Mouse (Mus musculus): ENCODE results near the gene Phc1. TPM values are rescaled to one million over a fixed set of nuclear protein-coding genes. Genes with fewer than 3 reads are reported as not detected.

Phc1 gene
- polyA plus RNA-seq, 1 experiment: 10.2 TPM

DNA sequence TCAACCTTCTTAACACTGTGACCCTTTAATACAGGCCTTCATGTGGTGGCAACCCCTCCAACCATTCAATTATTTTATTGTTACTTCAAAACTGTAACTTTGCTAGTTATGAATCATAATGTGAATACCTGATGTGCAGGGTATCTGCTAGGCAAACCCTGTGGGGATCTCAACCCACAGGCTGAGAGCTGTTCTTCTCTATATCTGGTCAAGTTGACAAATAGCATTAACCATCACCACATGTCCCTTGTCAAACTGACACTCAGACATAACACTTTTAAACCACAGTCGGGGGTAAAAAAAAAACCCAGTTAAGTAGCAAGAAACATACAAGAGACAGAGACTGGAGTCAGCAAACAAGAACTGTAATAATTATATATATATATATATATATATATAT, 55.5 kb downstream of the Phc1 start:
- TF ChIP-seq GATA1 (IDR thresholded peaks at IDR 0.05; ENCODE audit: low read length): no peak

DNA sequence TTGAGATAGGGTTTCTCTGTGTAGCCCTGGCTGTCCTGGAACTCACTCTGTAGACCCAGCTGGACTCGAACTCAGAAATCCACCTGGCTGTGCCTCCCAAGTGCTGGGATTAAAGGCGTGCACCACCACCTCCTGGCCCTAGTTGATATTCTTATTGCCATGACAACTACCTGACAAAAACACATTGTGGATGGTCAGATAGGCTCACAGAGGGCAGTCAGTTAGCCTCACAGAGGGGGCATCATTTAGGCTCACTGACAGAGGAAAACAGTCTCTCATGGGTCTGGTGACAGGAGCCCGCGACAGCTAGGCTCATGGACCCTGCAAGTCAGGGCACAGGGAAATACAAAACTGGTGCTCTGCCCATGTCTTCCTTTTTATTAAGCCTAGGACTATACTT, 56.1 kb downstream of the Phc1 start:
- no peak for TF ChIP-seq GATA1 (IDR thresholded peaks at IDR 0.05; ENCODE audit: low read length)

DNA sequence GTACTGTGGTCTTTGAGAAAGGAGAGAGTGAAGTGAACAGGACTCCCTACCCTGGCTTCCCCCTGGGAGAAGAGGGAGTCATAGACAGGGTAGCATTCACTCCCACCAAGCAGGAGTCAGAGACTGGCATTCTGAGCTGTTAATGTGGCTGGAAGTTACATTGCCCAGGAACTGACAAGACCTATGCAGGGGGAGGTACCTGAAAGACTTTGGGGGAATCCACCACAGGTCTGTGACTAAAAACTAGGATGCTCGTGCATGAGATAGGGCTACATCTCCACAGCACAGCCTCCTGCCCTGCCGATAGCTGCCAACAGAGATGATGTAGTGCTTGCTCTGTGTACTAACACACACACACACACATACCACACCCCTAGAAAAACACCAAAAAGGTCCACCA, 56.9 kb downstream of the Phc1 start:
- TF ChIP-seq GATA1 (IDR thresholded peaks at IDR 0.05; ENCODE audit: low read length): no peak

DNA sequence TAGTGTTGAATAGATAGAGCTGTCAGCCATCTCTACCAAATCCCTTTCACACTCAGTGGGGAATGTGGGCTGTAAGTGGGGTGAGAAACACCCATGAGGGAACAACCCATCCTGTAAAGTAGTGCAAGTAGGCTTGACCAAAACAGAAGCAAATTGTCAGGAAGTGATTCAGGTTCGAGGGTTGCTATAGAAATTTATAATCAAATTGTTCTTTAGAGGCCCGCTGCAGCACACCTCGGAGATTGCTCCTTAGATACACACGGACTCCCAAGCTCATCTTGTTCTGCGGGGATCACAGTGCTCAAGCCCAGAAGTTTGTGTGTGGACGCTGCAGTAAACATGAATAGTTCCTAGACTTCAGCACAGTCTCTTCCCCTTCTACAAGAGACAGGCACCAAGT, 57.6 kb downstream of the Phc1 start, which contains the start of gene Klrg1:
Klrg1 (minus strand) TSS at position 101 of the 400 bp plus-strand sequence.
- TF ChIP-seq GATA1 (IDR thresholded peaks at IDR 0.05; ENCODE audit: low read length): no peak

DNA sequence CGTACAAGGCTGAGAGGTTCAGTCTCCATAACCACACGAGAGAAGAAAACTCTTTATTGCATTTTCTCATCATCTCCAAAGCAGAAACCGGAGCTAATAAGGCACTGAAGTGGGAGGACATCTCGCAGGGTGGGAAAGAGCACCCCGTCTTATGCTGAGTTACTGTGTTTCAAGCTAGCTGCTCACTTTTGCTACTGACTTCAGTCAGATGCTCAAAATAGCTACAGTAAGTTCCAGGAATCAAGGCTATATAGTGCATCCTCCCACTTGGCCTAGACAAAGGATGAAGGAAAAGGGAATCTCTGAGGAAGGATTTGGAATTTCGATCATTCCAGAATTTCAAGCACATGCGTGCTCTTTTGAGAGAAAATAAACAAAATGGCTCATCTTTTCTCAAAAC, 63.8 kb downstream of the Phc1 start:
- no peak for TF ChIP-seq GATA1 (IDR thresholded peaks at IDR 0.05; ENCODE audit: low read length)

DNA sequence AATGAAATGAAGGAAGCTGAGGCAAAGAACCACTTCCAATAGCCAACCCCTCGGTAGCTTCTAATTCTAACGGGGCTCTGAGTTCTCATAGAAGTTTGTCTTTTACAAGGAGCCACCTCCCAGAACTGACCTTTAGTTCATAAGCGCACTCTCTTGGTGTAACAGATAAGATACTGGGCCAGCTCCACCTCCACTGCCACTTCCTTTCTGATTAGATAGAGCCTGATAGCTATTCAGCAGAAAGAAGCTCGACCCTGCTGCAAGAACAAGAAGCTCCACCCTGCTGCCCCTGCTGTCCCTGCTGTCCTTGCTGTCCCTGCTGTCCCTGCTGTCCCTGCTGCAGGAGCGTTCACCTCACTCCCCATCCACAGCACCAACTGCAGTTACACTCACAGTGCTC, 65.8 kb downstream of the Phc1 start:
- peak; percentile 87 for TF ChIP-seq GATA1 (IDR thresholded peaks at IDR 0.05; ENCODE audit: low read length)

DNA sequence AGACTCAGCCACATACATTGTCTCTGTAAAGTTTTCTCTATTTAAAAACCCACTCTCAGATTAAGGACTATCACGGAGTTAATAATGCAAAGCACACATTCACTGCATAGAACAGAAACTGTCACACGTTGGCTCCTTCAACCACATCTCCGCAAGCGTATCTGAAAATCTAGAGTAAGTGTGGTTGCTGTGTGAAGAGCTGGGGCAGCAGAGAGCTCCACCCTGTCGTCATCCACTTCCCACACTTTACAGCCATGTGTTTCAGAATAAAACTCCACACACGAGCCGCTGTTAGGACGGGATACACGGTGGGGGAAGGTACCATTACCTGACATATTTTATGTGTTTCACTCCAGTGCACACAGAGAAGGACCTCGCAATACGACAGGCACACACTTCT, 70.2 kb downstream of the Phc1 start:
- no peak for TF ChIP-seq GATA1 (IDR thresholded peaks at IDR 0.05; ENCODE audit: low read length)

DNA sequence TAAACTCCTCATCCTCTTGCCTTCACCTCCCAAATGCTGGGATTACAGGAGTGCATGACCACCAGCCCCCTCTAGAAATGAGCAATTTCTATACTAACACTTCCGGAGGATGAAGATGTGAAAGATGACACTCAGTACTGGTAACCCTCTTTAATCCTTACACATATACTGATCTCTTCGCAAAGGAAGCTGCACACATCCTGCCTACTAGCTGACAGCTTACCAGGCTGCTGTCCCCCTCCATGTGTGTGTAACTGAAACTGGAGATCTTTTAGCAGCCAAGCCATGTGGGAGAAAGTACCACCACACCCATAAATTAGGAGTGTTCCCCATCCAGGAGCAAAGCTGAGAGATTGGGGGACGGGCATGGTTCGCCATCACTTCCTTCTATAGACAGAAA, 71.2 kb downstream of the Phc1 start:
- TF ChIP-seq GATA1 (IDR thresholded peaks at IDR 0.05; ENCODE audit: low read length): no peak

DNA sequence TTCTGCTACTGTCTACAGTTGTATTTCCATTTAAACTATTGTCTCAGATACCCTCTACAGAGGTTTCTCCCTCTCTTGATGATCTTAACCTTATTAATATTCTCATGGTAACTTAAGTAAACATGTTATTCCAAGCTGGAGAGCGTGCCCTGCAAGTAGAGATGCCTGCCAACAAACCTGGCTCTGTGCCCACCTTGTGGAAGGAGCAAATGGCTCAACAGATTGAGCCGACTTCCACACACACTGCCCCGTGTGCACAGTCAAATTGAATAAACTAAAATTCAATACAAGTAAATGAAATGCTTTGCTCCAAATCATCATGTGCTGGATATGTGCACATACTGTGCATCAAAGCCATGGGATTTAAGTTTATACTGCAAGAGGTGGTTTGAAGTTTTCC, 71.8 kb downstream of the Phc1 start:
- no peak for TF ChIP-seq GATA1 (IDR thresholded peaks at IDR 0.05; ENCODE audit: low read length)

Other genes starting within 250 kb of the Phc1 start
- gene Klrg1, start 57.7 kb downstream of the Phc1 start, polyA plus RNA-seq (2012): 0.05 TPM in 1 of 2 replicates, not detected in the other
- gene M6pr, start 31.8 kb downstream of the Phc1 start, polyA plus RNA-seq (2012): 19.6 and 21.8 TPM in 2 replicates
- 0.02 TPM in 1 of 2 replicates, not detected in the other for gene Rimklb, start 158.2 kb upstream of the Phc1 start, polyA plus RNA-seq (2012)
- not detected in 2 replicates for gene Mfap5, start 165.3 kb upstream of the Phc1 start, polyA plus RNA-seq (2012)
- not detected in 2 replicates for gene Aicda, start 213.2 kb upstream of the Phc1 start, polyA plus RNA-seq (2012)